Mouse (Mus musculus) forebrain, embryonic 14.5 days (tissue): ENCODE measurements around the gene Hyal1. TPM values are rescaled to one million over a fixed set of nuclear protein-coding genes. Genes with fewer than 3 reads are reported as not detected.
A peak's percentile ranks its signal among the peaks of the same experiment; 100 is the strongest.

Experiments used
- ATAC-seq: fragments of 200-750 bp; cut with Nextera tagmentation; 2 replicates; pipeline ENCODE4 v1.8.0; 2017; ENCODE audit warnings: mild to moderate bottlenecking, moderate library complexity
- DNase-seq: peaks from one replicate; pipeline ENCODE4 v3.0.0-alpha.2; 2015; ENCODE audit warnings: low spot score
- H3K27ac ChIP-seq: fragments of 300-500 bp; sonication (generic); 2 replicates; pipeline ENCODE4 v1.5.1; 2014; ENCODE audit warnings: low read depth, mild to moderate bottlenecking, control low read depth, low read length, moderate library complexity
- H3K27me3 ChIP-seq: fragments of 300-500 bp; sonication (generic); replicated peaks from 2 replicates; pipeline ENCODE4 v1.6.1; 2014; ENCODE audit warnings: low read length, control low read depth, mixed read lengths; ENCODE audit not compliant: control insufficient read depth, insufficient read depth
- H3K36me3 ChIP-seq: fragments of 300-500 bp; sonication (generic); 2 replicates; pipeline ENCODE4 v1.6.1; 2014; ENCODE audit warnings: low read length, control low read depth; ENCODE audit not compliant: control insufficient read depth, insufficient read depth
- H3K4me1 ChIP-seq: fragments of 300-500 bp; sonication (generic); 2 replicates; pipeline ENCODE4 v1.6.1; 2014; ENCODE audit warnings: antibody characterized with exemption, low read length, control low read depth; ENCODE audit not compliant: control insufficient read depth, insufficient read depth
- H3K4me2 ChIP-seq: fragments of 300-500 bp; sonication (generic); 2 replicates; pipeline ENCODE4 v1.6.1; 2014; ENCODE audit warnings: mild to moderate bottlenecking, control low read depth, low read length
- H3K4me3 ChIP-seq: fragments of 300-500 bp; sonication (generic); 2 replicates; pipeline ENCODE4 v1.5.1; 2014; ENCODE audit warnings: low read depth, low read length, control low read depth
- H3K9ac ChIP-seq: fragments of 300-500 bp; sonication (generic); 2 replicates; pipeline ENCODE4 v1.6.1; 2014; ENCODE audit warnings: mild to moderate bottlenecking, low read length, control low read depth, moderate library complexity
- H3K9me3 ChIP-seq: fragments of 300-500 bp; sonication (generic); replicated peaks from 2 replicates; pipeline ENCODE4 v1.6.1; 2016; ENCODE audit warnings: low read length, control low read depth, mixed read lengths; ENCODE audit not compliant: control insufficient read depth
- WGBS: fragments of 180-500 bp; shearing (Covaris S2); extraction: QIAGEN DNeasy Blood & Tissue Kit; methylation state at CpG from one replicate; pipeline ENCODE4 v1.1.7; 2014; 5-methylcytosine and 5-hydroxymethylcytosine counted together
- polyA plus RNA-seq: library from polyadenylated mRNA; unstranded; fragments of >200 nt; fragmentation: Nextera tagmentation; extraction: Ambion mirVana; gene quantifications from 2 replicates; pipeline ENCODE4 v1.2.1, GENCODE M21; 2014

The Hyal1 gene
- polyA plus RNA-seq, 1 experiment from 2014 or later: 2.6 TPM

GRCm38 (mm10) chr9:107541474-107542351, 35.0 kb upstream of the Hyal1 start, which contains the start of the genes Cyb561d2 and Nprl2:
Gene Cyb561d2 (minus strand): TSS chr9:107542193.
Gene Nprl2 (plus strand): TSS chr9:107542226.
- H3K9ac ChIP-seq: peak within 1 kb of the TSS; percentile 69
- peaks cover 22% of the 10 kb centered on the region for H3K4me1 ChIP-seq
- peak within 1 kb of the TSS; percentile 62 for H3K4me3 ChIP-seq
- no peaks in the 10 kb centered on the region for H3K9me3 ChIP-seq
- ATAC-seq (peak; percentile 91), DNase-seq (peak; percentile 97)
- H3K4me2 ChIP-seq: peak within 1 kb of the TSS; percentile 95
- peak within 1 kb of the TSS; percentile 27; the same call in 1 of the 2 replicates for H3K27ac ChIP-seq
- H3K36me3 ChIP-seq: peaks cover 50% of the 10 kb centered on the region
- H3K27me3 ChIP-seq: no peaks in the 10 kb centered on the region
- under 1% methylated on average over 46 of the region's 46 CpGs for WGBS

GRCm38 (mm10) chr9:107542352-107542686, 34.4 kb upstream of the Hyal1 start:
- Histone ChIP-seq H3K9me3 (no peaks in the 10 kb centered on the region), H3K4me3 (peak overlapping the region; percentile 62), H3K36me3 (peaks cover 44% of the 10 kb centered on the region), H3K9ac (peak overlapping the region; percentile 69), H3K4me1 (peaks cover 22% of the 10 kb centered on the region), H3K27ac (peak overlapping the region; percentile 3; the same call in 1 of the 2 replicates), H3K27me3 (no peaks in the 10 kb centered on the region), H3K4me2 (peak overlapping the region; percentile 95)
- 1% methylated on average over 11 of the region's 11 CpGs for WGBS
- DNase-seq: no peak
- ATAC-seq: peak; percentile 13; the same call in 1 of the 2 replicates

DNA sequence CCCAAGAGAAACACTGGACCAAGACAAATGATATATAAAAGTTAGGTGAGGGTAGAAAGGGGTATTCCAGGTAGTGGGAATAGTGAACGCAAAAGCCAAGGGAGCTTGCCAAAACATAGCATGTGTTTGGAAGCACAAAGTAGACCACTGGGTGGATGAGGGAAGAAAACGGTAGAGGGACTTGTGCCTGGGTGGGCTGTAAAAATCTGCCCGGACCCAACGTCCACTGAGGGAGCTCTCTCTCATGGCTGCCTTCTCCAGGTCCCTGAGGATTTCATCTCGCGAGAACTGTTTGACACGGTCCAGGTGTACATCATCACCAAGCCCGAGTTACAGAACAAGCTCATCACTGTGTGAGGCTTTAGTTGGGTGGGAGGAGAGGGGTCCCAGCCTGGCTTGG, 34.0 kb upstream of the Hyal1 start:
- Histone ChIP-seq H3K4me1 (peaks cover 23% of the 10 kb centered on the region), H3K4me2 (peak overlapping the region; percentile 95), H3K27me3 (no peaks in the 10 kb centered on the region), H3K27ac (no peak overlapping the region), H3K9ac (peak overlapping the region; percentile 69), H3K9me3 (no peaks in the 10 kb centered on the region), H3K4me3 (peak overlapping the region; percentile 62), H3K36me3 (peaks cover 40% of the 10 kb centered on the region)
- DNase-seq (no peak), ATAC-seq (no peak)
- WGBS: 50% methylated on average over 8 of the region's 8 CpGs

DNA sequence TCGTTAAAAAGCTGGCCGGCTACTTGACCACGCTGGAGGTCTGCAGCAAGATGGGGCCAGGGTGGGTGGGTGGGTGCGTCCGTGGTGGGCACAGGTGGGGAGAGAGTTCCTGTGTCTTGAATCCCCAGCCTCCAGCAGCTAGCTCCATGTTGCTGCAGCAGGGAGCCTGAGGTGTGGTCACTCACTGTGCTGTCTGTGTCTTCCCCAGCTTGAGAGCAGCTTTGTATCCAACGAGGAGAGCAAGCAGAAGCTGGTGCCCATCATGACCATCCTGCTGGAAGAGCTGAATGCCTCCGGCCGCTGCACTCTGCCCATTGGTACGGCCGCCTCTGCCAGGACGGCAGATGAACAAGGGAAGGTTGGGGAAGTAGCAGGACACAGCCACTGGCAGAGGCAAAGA, 33.4 kb upstream of the Hyal1 start:
- Histone ChIP-seq H3K4me1 (peaks cover 23% of the 10 kb centered on the region), H3K9me3 (no peaks in the 10 kb centered on the region), H3K9ac (no peak overlapping the region), H3K27ac (no peak overlapping the region), H3K4me2 (peak overlapping the region; percentile 95; the same call in 1 of the 2 replicates), H3K4me3 (no peak overlapping the region), H3K27me3 (no peaks in the 10 kb centered on the region), H3K36me3 (peaks cover 34% of the 10 kb centered on the region)
- WGBS: 85% methylated on average over 11 of the region's 11 CpGs
- ATAC-seq: no peak
- DNase-seq: no peak

DNA sequence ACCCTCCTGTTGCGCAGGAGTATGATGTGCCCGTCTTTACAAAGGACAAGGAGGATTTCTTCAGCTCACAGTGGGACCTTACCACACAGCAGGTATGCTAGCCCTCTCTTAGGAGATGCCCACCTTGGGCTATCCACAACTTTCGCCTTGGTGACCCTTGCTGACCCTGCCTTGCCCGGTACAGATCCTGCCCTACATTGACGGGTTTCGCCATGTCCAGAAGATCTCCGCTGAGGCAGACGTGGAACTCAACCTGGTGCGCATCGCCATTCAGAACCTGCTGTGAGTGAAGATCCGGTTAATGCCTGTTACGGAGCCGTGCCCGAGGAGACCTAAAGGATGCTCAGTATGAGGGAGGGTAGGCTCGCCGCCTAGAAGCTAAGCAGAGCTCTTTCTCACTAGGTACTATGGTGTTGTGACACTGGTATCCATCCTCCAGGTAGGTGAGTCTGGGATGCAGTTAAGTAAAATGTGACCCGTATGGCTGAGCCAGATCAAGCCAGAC, 32.5 kb upstream of the Hyal1 start:
- H3K4me3 ChIP-seq: no peak overlapping the region
- no peak overlapping the region for H3K9ac ChIP-seq
- no peak overlapping the region for H3K27ac ChIP-seq
- peaks cover 23% of the 10 kb centered on the region for H3K4me1 ChIP-seq
- DNase-seq (no peak), ATAC-seq (no peak)
- WGBS: 94% methylated on average over 17 of the region's 17 CpGs
- no peaks in the 10 kb centered on the region for H3K9me3 ChIP-seq
- peaks cover 24% of the 10 kb centered on the region for H3K36me3 ChIP-seq
- no peaks in the 10 kb centered on the region for H3K27me3 ChIP-seq
- no peak overlapping the region for H3K4me2 ChIP-seq

GRCm38 (mm10) chr9:107544729-107545128, 32.0 kb upstream of the Hyal1 start:
- H3K27ac ChIP-seq: no peak overlapping the region
- H3K4me3 ChIP-seq: no peak overlapping the region
- H3K4me2 ChIP-seq: no peak overlapping the region
- ATAC-seq (no peak), DNase-seq (no peak)
- no peak overlapping the region for H3K9ac ChIP-seq
- peaks cover 19% of the 10 kb centered on the region for H3K36me3 ChIP-seq
- peaks cover 23% of the 10 kb centered on the region for H3K4me1 ChIP-seq
- no peaks in the 10 kb centered on the region for H3K9me3 ChIP-seq
- 93% methylated on average over 12 of the region's 12 CpGs for WGBS
- no peaks in the 10 kb centered on the region for H3K27me3 ChIP-seq

GRCm38 (mm10) chr9:107545199-107545598, 31.5 kb upstream of the Hyal1 start:
- H3K27me3 ChIP-seq: no peaks in the 10 kb centered on the region; the same call in 1 of the 2 replicates
- no peak overlapping the region for H3K27ac ChIP-seq
- no peaks in the 10 kb centered on the region for H3K9me3 ChIP-seq
- no peak overlapping the region for H3K4me3 ChIP-seq
- H3K9ac ChIP-seq: no peak overlapping the region
- H3K4me2 ChIP-seq: no peak overlapping the region
- ATAC-seq: no peak
- H3K36me3 ChIP-seq: peaks cover 15% of the 10 kb centered on the region
- no peak for DNase-seq
- 86% methylated on average over 10 of the region's 10 CpGs for WGBS
- peaks cover 23% of the 10 kb centered on the region for H3K4me1 ChIP-seq

DNA sequence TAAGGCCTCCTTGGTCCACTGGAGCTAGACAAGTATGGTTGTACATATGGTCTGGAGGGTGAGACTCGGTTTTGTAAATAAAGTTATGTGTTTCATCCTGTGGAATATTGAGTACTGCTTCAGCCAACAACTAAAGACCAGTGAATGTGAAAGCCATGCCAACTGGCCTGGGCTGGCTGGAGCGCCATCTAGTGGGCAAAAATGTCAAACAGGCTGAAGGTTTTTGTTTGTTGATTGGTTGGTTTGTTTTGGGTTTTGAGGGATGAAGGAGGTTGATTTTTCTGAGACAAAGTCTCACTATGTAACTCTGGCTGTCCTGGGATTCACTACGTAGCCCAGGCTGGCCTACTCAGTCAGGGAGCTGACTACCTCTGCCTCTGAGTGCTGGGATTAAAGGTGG, 31.1 kb upstream of the Hyal1 start:
- H3K27ac ChIP-seq: no peak overlapping the region; the same call in 1 of the 2 replicates
- peak; percentile 73 for DNase-seq
- no peak overlapping the region for H3K9ac ChIP-seq
- H3K4me2 ChIP-seq: no peak overlapping the region
- H3K9me3 ChIP-seq: no peaks in the 10 kb centered on the region
- WGBS: 7% methylated on average over 3 of the region's 3 CpGs
- no peak for ATAC-seq
- H3K27me3 ChIP-seq: peaks cover 4% of the 10 kb centered on the region; the same call in 1 of the 2 replicates
- peaks cover 12% of the 10 kb centered on the region for H3K36me3 ChIP-seq
- no peak overlapping the region for H3K4me3 ChIP-seq
- H3K4me1 ChIP-seq: peaks cover 23% of the 10 kb centered on the region

- peak within 1 kb of the TSS; percentile 33; the same call in 1 of the 2 replicates for H3K9ac ChIP-seq
- WGBS: 3% methylated on average over 20 of the region's 20 CpGs
These were observed 29.7 kb upstream of the Hyal1 start, which contains the start of gene Zmynd10 for GRCm38 (mm10) chr9:107547026-107547425. Gene Zmynd10 (plus strand): TSS chr9:107547298.

More at GRCm38 (mm10) chr9:107547026-107547425, 29.7 kb upstream of the Hyal1 start, which contains the start of gene Zmynd10:
- H3K4me3 ChIP-seq: peak within 1 kb of the TSS; percentile 4; the same call in 1 of the 2 replicates
- ATAC-seq (peak; percentile 63), DNase-seq (peak; percentile 95)
- peak within 1 kb of the TSS; percentile 44; the same call in 1 of the 2 replicates for H3K27ac ChIP-seq
- peaks cover 12% of the 10 kb centered on the region for H3K36me3 ChIP-seq
- peak within 1 kb of the TSS; percentile 44 for H3K4me2 ChIP-seq
- H3K9me3 ChIP-seq: no peaks in the 10 kb centered on the region
- H3K27me3 ChIP-seq: peaks cover 18% of the 10 kb centered on the region
- peaks cover 25% of the 10 kb centered on the region for H3K4me1 ChIP-seq
